Mouse (Mus musculus): ENCODE measurements around the gene Evi5.

Evi5 gene

GRCm38 (mm10) chr5:107801234-107801633 is 73.7 kb downstream of the Evi5 start:
- no peak for DNase-seq

- no peak for DNase-seq
Observed at GRCm38 (mm10) chr5:107798290-107798689, 76.6 kb downstream of the Evi5 start.

- DNase-seq: no peak
Observed at GRCm38 (mm10) chr5:107793927-107794326, 81.0 kb downstream of the Evi5 start.

- DNase-seq: no peak
Observed at GRCm38 (mm10) chr5:107793258-107793657, 81.6 kb downstream of the Evi5 start.

GRCm38 (mm10) chr5:107792516-107792915 is 82.4 kb downstream of the Evi5 start:
- DNase-seq: no peak

- no peak for DNase-seq
Observed at GRCm38 (mm10) chr5:107791966-107792365, 82.9 kb downstream of the Evi5 start.

GRCm38 (mm10) chr5:107789492-107789891 is 85.4 kb downstream of the Evi5 start:
- peak; percentile 43 for DNase-seq

GRCm38 (mm10) chr5:107787682-107788443 is 87.0 kb downstream of the Evi5 start:
- DNase-seq: peak in 1 of 2 experiments; percentile 5

- DNase-seq: no peak
Observed at GRCm38 (mm10) chr5:107782360-107782759, 92.5 kb downstream of the Evi5 start.

- no peak for DNase-seq
Observed at GRCm38 (mm10) chr5:107778763-107779162, 96.1 kb downstream of the Evi5 start.

- DNase-seq: no peak
Observed at GRCm38 (mm10) chr5:107777545-107777830, 97.4 kb downstream of the Evi5 start.

GRCm38 (mm10) chr5:107776777-107777544 is 97.9 kb downstream of the Evi5 start:
- DNase-seq: no peak

- DNase-seq: no peak
Observed at GRCm38 (mm10) chr5:107775875-107776274, 99.0 kb downstream of the Evi5 start.

GRCm38 (mm10) chr5:107772049-107772448 is 102.9 kb downstream of the Evi5 start:
- no peak for DNase-seq

GRCm38 (mm10) chr5:107768224-107768623 is 106.7 kb downstream of the Evi5 start:
- DNase-seq: no peak

GRCm38 (mm10) chr5:107765946-107766345 is 109.0 kb downstream of the Evi5 start:
- no peak for DNase-seq

- no peak for DNase-seq
Observed at GRCm38 (mm10) chr5:107764486-107764885, 110.4 kb downstream of the Evi5 start.

GRCm38 (mm10) chr5:107763674-107764073 is 111.2 kb downstream of the Evi5 start:
- DNase-seq: no peak

- no peak for DNase-seq
Observed at GRCm38 (mm10) chr5:107759121-107759520, 115.8 kb downstream of the Evi5 start.

GRCm38 (mm10) chr5:107756072-107756471 is 118.8 kb downstream of the Evi5 start:
- DNase-seq: no peak

GRCm38 (mm10) chr5:107754740-107755139 is 120.2 kb downstream of the Evi5 start:
- no peak for DNase-seq

- no peak for DNase-seq
Observed at GRCm38 (mm10) chr5:107753656-107754055, 121.3 kb downstream of the Evi5 start.

- no peak for DNase-seq
Observed at GRCm38 (mm10) chr5:107749229-107749916, 125.5 kb downstream of the Evi5 start.

GRCm38 (mm10) chr5:107739023-107739422 is 135.9 kb downstream of the Evi5 start:
- DNase-seq: no peak
